Mouse (Mus musculus) heart, adult 8-10 months (tissue): ENCODE results near the gene Stard13. TPM values are rescaled to one million over a fixed set of nuclear protein-coding genes. Genes with fewer than 3 reads are reported as not detected.

ENCODE experiments used
- DNase-seq: peaks from one replicate; pipeline ENCODE4 v3.0.0; 2022; ENCODE audit warnings: low spot score
- total RNA-seq, 4 experiments: library from RNA; stranded (reverse); gene quantifications; 2 replicates each; pipeline ENCODE4 v1.2.4; 2022

Gene Stard13
- total RNA-seq, result 10 to 100 TPM; 24.3 to 29.4 (median 27.4) TPM

GRCm38 (mm10) chr5:151233400-151234031 is at the start of gene Stard13:
Gene Stard13 (minus strand): TSS chr5:151233836.
- peak; percentile 23 for DNase-seq

- no peak for DNase-seq
These were observed 45.9 kb upstream of the Stard13 start for GRCm38 (mm10) chr5:151279531-151279930.

- DNase-seq, result no peak
These were observed 44.3 kb upstream of the Stard13 start for GRCm38 (mm10) chr5:151277927-151278326.

GRCm38 (mm10) chr5:151275986-151276385 is 42.4 kb upstream of the Stard13 start:
- no peak for DNase-seq

GRCm38 (mm10) chr5:151274265-151274664 is 40.6 kb upstream of the Stard13 start:
- no peak for DNase-seq

- no peak for DNase-seq
These were observed 37.2 kb upstream of the Stard13 start for GRCm38 (mm10) chr5:151270815-151271214.

GRCm38 (mm10) chr5:151266896-151267634 is 33.4 kb upstream of the Stard13 start:
- DNase-seq, result no peak

- no peak for DNase-seq
These were observed 27.9 kb upstream of the Stard13 start for GRCm38 (mm10) chr5:151261558-151261957.

GRCm38 (mm10) chr5:151252213-151252612 is 18.6 kb upstream of the Stard13 start:
- no peak for DNase-seq

- no peak for DNase-seq
These were observed 18.0 kb upstream of the Stard13 start for GRCm38 (mm10) chr5:151251656-151252055.

- no peak for DNase-seq
These were observed 15.3 kb upstream of the Stard13 start for GRCm38 (mm10) chr5:151248671-151249620.

GRCm38 (mm10) chr5:151248084-151248483 is 14.4 kb upstream of the Stard13 start:
- no peak for DNase-seq

GRCm38 (mm10) chr5:151247115-151247875 is 13.7 kb upstream of the Stard13 start:
- DNase-seq, result no peak

- no peak for DNase-seq
These were observed 12.7 kb upstream of the Stard13 start for GRCm38 (mm10) chr5:151246287-151246686.

- no peak for DNase-seq
These were observed 11.9 kb upstream of the Stard13 start for GRCm38 (mm10) chr5:151245571-151245970.

GRCm38 (mm10) chr5:151238730-151239129 is 5.1 kb upstream of the Stard13 start:
- no peak for DNase-seq

- no peak for DNase-seq
These were observed 2.8 kb upstream of the Stard13 start for GRCm38 (mm10) chr5:151236411-151236810.

GRCm38 (mm10) chr5:151232576-151233299 is 898 bp downstream of the Stard13 start:
- DNase-seq, result no peak

GRCm38 (mm10) chr5:151231861-151232260 is 1.8 kb downstream of the Stard13 start:
- DNase-seq, result no peak

- no peak for DNase-seq
These were observed 2.2 kb downstream of the Stard13 start for GRCm38 (mm10) chr5:151231411-151231810.

GRCm38 (mm10) chr5:151230427-151230826 is 3.2 kb downstream of the Stard13 start:
- no peak for DNase-seq
